ENCODE assay signal across 14 mouse cellular contexts in the genomic region with DNA sequence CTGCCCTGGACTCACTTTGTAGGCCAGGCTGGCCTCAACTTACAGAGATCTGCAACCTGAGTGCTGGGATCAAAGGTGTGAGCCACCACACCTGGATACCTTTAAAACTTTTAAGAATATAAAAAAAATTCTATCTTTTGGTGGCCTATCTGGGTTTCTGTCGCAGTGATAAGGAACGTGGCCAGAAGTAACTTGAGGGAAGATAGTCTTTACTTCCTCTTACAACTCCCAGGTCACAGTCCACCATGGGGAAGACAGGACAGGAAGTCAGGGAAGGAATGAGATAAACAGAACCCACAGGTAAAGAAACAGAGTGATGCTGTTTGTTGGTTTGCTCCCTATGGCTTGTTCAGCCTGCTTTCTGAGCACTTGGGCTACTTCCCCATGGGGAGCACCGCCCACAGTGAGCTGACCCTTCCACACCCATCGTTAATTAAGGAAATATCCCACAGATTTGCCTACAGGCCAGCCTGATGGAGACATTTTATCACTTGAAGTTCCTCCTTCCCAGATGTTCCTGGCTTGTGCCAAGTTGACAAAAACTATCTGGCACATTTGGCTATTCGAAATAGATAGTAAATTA. TPM values are rescaled to one million over a fixed set of nuclear protein-coding genes. Genes with fewer than 3 reads are reported as not detected.
DNase-seq lines count a peak whose midpoint lies in the region; ATAC-seq and TF ChIP-seq lines count a peak whose summit lies in the region.
"Not testable (repeated sequence)": the region's sequence is repeated elsewhere in the genome, so short reads cannot be mapped to it uniquely, and the experiment has no call there.
"Had no signal": no experiment of that assay in that cellular context is flagged by ENCODE, and none has a peak within 500 bp of the region (broad histone marks: within the 10 kb centered on the region; RNA-seq: fewer than 3 reads in every experiment).

No protein-coding gene starts in this region.

- H3K79me2 ChIP-seq in MEL (ENCODE audit: control insufficient read depth, insufficient read depth, low read length, poor library complexity) = not testable (repeated sequence)

- H3K36me3 ChIP-seq in MEL (ENCODE audit: control insufficient read depth in 1 of 2, insufficient read depth in 2 of 2, low read length in 2 of 2) = peaks cover 0 to 12% of the 10 kb centered on the region in 2 experiments; a peak in 2 of 4 replicates
- not testable (repeated sequence) for H3K36me3 ChIP-seq in intestine, embryonic 15.5 days; intestine, postnatal 0 days (ENCODE audit: control insufficient read depth, insufficient read depth)

- TF ChIP-seq POLR2A in MEL (IDR thresholded peaks at IDR 0.05; ENCODE audit: control insufficient read depth in 1 of 2, insufficient read depth in 1 of 2, low read depth in 1 of 2, low read length in 2 of 2, poor library complexity in 1 of 2) = not testable (repeated sequence)

- H3K9ac ChIP-seq in MEL (ENCODE audit: control insufficient read depth, low read depth, low read length, poor library complexity, severe bottlenecking); intestine, embryonic 15.5 days; intestine, postnatal 0 days (ENCODE audit: low read depth, low read length): not testable (repeated sequence)

- TF ChIP-seq RAD21 in MEL (IDR thresholded peaks at IDR 0.05; ENCODE audit: low read depth, low read length) = not testable (repeated sequence)

- ATAC-seq in granulocyte monocyte progenitor cell, adult 5-6 weeks (replicated peaks; ENCODE audit: poor library complexity, severe bottlenecking) = peak; percentile 49
- ATAC-seq in intestine, embryonic 15.5 days = peak; percentile 45
- ATAC-seq in intestine, postnatal 0 days = peak; percentile 70
- 0 out of 2 replicates have a peak, but pooled peaks have one; percentile 16 for ATAC-seq in megakaryocyte progenitor cell, adult 5-6 weeks (replicated peaks; ENCODE audit: poor library complexity)

- H3K27ac ChIP-seq in MEL (ENCODE audit: control insufficient read depth, low read depth, low read length); intestine, embryonic 15.5 days; intestine, postnatal 0 days (ENCODE audit: low read depth, low read length): not testable (repeated sequence)

- 76% methylated on average over 5 of the region's 5 CpGs for WGBS in intestine, embryonic 15.5 days
- WGBS in intestine, postnatal 0 days = 46% methylated on average over 4 of the region's 5 CpGs

- H3K4me3 ChIP-seq in MEL (ENCODE audit: control insufficient read depth in 1 of 2, insufficient read depth in 1 of 2, low read depth in 2 of 2, low read length in 2 of 2); intestine, embryonic 15.5 days (replicated peaks); intestine, postnatal 0 days (ENCODE audit: low read depth, low read length): not testable (repeated sequence)

- peak; percentile 51 to 68; a peak in 3 of 4 replicates for TF ChIP-seq EP300 in MEL (IDR thresholded peaks at IDR 0.05; ENCODE audit: low read depth in 1 of 2, low read length in 2 of 2)

- H3K27me3 ChIP-seq in MEL (ENCODE audit: control insufficient read depth in 1 of 2, insufficient read depth in 2 of 2, low read length in 2 of 2); intestine, embryonic 15.5 days (replicated peaks); intestine, postnatal 0 days (replicated peaks; ENCODE audit: control insufficient read depth, insufficient read depth, low read length): not testable (repeated sequence)

- not testable (repeated sequence) for DNase-seq in MEL (ENCODE audit: low read depth, low spot score)

- not testable (repeated sequence) for H3K4me2 ChIP-seq in intestine, embryonic 15.5 days (replicated peaks); intestine, postnatal 0 days (replicated peaks; ENCODE audit: low read depth)

- not testable (repeated sequence) for TF ChIP-seq CTCF in MEL (IDR thresholded peaks at IDR 0.05 in 2 of 3, conservative IDR thresholded peaks at IDR 0.05 in 1 of 3; ENCODE audit: control insufficient read depth in 1 of 3, insufficient read depth in 1 of 3, low read depth in 2 of 3, low read length in 3 of 3, poor library complexity in 1 of 3, severe bottlenecking in 1 of 3); intestine, postnatal 0 days (IDR thresholded peaks at IDR 0.05; ENCODE audit: low read depth)

- not testable (repeated sequence) for H3K9me3 ChIP-seq in MEL (replicated peaks; ENCODE audit: insufficient read depth, low read length); intestine, embryonic 15.5 days; intestine, postnatal 0 days (ENCODE audit: control insufficient read depth)

- not testable (repeated sequence) for H3K4me1 ChIP-seq in MEL (ENCODE audit: control insufficient read depth in 1 of 2, insufficient read depth in 2 of 2, low read length in 2 of 2); intestine, embryonic 15.5 days (replicated peaks); intestine, postnatal 0 days (replicated peaks; ENCODE audit: control insufficient read depth, insufficient read depth, low read length)

TF ChIP-seq in MEL, 35 proteins besides CTCF, POLR2A, EP300 and RAD21:
- TF ChIP-seq TCF12 (IDR thresholded peaks at IDR 0.05; ENCODE audit: low read depth, low read length) = peak; percentile 61
- peak; percentile 80 for TF ChIP-seq GATA1 (IDR thresholded peaks at IDR 0.05; ENCODE audit: low read depth, low read length)
- peak; percentile 39; the same call in 1 of the 2 replicates for TF ChIP-seq ETS1 (IDR thresholded peaks at IDR 0.05; ENCODE audit: low read depth, low read length)
- peak; percentile 84 for TF ChIP-seq ZNF384 (IDR thresholded peaks at IDR 0.05; ENCODE audit: low read depth, low read length)
- peak; percentile 74 for TF ChIP-seq BHLHE40 (IDR thresholded peaks at IDR 0.05; ENCODE audit: borderline replicate concordance, low read depth, low read length)

RNA-seq across cellular contexts. Expression of a gene that starts 4.9 kb away (rescaled TPM):
- 0.10 TPM in 1 of 2 replicates, not detected in the other for total RNA-seq in MEL (2012; rRNA removed)
- polyA plus RNA-seq in MEL (2012; ENCODE audit: insufficient read depth in 1 of 2, insufficient read length in 2 of 2, low read depth in 1 of 2, low replicate concordance in 2 of 2, missing spikeins in 1 of 2) = not detected
- total RNA-seq in granulocyte monocyte progenitor cell, adult 5-6 weeks (2014; fragmentation: Nextera tagmentation) = not detected in 2 replicates
- not detected in 2 replicates for total RNA-seq in granulocyte monocyte progenitor cell, adult 5-6 weeks (2017)
- polyA plus RNA-seq in intestine, embryonic 15.5 days (2015; fragmentation: Nextera tagmentation; extraction: Ambion mirVana) = 1.5 and 1.6 TPM in 2 replicates
- 10.6 and 13.9 TPM in 2 replicates for polyA plus RNA-seq in intestine, postnatal 0 days (2015; fragmentation: Nextera tagmentation; extraction: Ambion mirVana)
- total RNA-seq in megakaryocyte progenitor cell, adult 5-6 weeks (2015) = not detected in 2 replicates
- 0.44 and 0.67 TPM in 2 replicates for total RNA-seq in megakaryocyte progenitor cell, adult 5-6 weeks (2017)
- total RNA-seq: forebrain, postnatal 0 days had no signal
- polyA plus RNA-seq: adrenal gland, adult 2 months; brain, embryonic 14.5 days; cortical plate, adult 2 months; embryonic facial prominence, embryonic 10.5 days; embryonic facial prominence, embryonic 12.5 days; forebrain, embryonic 11.5 days; forebrain, embryonic 13.5 days; forebrain, embryonic 15.5 days had no signal

RNA-seq across cellular contexts. Expression of a gene that starts 10.6 kb away (rescaled TPM):
- total RNA-seq in MEL (2012; rRNA removed) = 12.6 and 13.1 TPM in 2 replicates
- polyA plus RNA-seq in MEL (2012; ENCODE audit: insufficient read depth in 1 of 2, insufficient read length in 2 of 2, low read depth in 1 of 2, low replicate concordance in 2 of 2, missing spikeins in 1 of 2) = 10 to 100 TPM in 1 of 2 experiments, not detected in 1; 13.2 TPM
- total RNA-seq in granulocyte monocyte progenitor cell, adult 5-6 weeks (2014; fragmentation: Nextera tagmentation) = 81.6 and 114 TPM in 2 replicates
- 95.6 and 100 TPM in 2 replicates for total RNA-seq in granulocyte monocyte progenitor cell, adult 5-6 weeks (2017)
- 29.2 and 30.0 TPM in 2 replicates for polyA plus RNA-seq in intestine, embryonic 15.5 days (2015; fragmentation: Nextera tagmentation; extraction: Ambion mirVana)
- polyA plus RNA-seq in intestine, postnatal 0 days (2015; fragmentation: Nextera tagmentation; extraction: Ambion mirVana) = 28.9 and 33.7 TPM in 2 replicates
- 60.9 and 71.6 TPM in 2 replicates for total RNA-seq in megakaryocyte progenitor cell, adult 5-6 weeks (2015)
- 87.5 and 121 TPM in 2 replicates for total RNA-seq in megakaryocyte progenitor cell, adult 5-6 weeks (2017)

Comparison
In these comparisons a context has a peak if more than half of its experiments do, and no peak if none do; other contexts are left out.
1. ATAC-seq: peak in every context shown above with its lines; median percentile 70 in intestine, postnatal 0 days; 49 in granulocyte monocyte progenitor cell, adult 5-6 weeks; 45 in intestine, embryonic 15.5 days; 16 in megakaryocyte progenitor cell, adult 5-6 weeks.